Mouse (Mus musculus) adrenal gland, adult 8-10 months (tissue): ENCODE data around the gene Esp22. TPM values are rescaled to one million over a fixed set of nuclear protein-coding genes. Genes with fewer than 3 reads are reported as not detected.
"Not testable (repeated sequence)": the region's sequence is repeated elsewhere in the genome, so short reads cannot be mapped to it uniquely, and the experiment has no call there.

ENCODE experiments used
- DNase-seq: peaks from one replicate; pipeline ENCODE4 v3.0.0; 2022
- total RNA-seq, 4 experiments: library from RNA; stranded (reverse); gene quantifications; 2 replicates each; pipeline ENCODE4 v1.2.4; 2022

Esp22 gene
- not detected for total RNA-seq

GRCm38 (mm10) chr17:39095034-39095433 is at the start of gene Esp22:
TSS of gene Esp22 (plus strand) at chr17:39095334.
- no peak for DNase-seq

GRCm38 (mm10) chr17:39063641-39064040 is 31.5 kb upstream of the Esp22 start:
- DNase-seq = no peak

- no peak for DNase-seq
These were observed 18.2 kb upstream of the Esp22 start, which contains the start of gene Esp23 for GRCm38 (mm10) chr17:39076937-39077336. TSS of gene Esp23 (minus strand) at chr17:39077037.

DNA sequence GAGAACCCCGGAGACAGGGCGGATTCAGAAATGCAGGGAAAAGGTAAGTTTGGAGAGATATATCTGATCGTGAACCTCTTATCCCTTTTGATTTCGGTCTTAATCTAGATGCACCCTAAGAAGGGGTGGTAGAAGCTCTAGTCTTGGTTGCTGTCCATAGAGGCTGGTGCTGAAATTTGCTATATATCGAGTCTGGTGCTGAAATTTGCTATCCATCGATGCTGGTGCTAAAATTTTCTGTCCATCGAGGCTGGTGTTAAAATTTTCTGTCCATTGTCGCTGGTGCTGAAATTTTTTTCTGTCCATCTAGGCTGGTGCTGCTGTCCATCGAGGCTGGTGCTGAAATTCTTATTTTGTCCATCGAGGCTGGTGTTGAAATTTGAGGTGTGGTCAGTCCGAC is 12.0 kb downstream of the Esp22 start:
- not testable (repeated sequence) for DNase-seq

DNA sequence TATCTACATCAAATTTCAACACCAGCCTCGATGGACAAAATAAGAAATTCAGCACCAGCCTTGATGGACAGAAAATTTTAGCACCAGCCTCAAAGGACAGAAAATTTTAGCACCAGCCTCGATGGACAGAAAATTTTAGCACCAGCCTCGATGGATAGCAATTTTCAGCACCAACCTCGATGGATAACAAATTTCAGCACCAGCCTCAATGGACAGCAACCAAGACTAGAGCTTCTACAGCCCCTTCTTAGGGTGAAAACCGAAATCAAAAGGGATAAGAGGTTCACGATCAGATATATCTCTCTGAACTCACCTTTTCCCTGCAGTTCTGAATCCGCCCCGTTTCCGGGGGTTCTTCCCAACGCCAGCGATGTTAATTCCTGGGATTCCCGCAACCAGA is 34.0 kb downstream of the Esp22 start:
- not testable (repeated sequence) for DNase-seq

Other genes starting within 250 kb of the Esp22 start
- gene Esp24, start 58.6 kb upstream of the Esp22 start, total RNA-seq = not detected
- not detected for gene Gm21903, start 52.0 kb upstream of the Esp22 start, total RNA-seq
- not detected for gene Esp23, start 18.3 kb upstream of the Esp22 start, total RNA-seq